Mouse (Mus musculus): ENCODE results near the gene Padi3.

Padi3 gene

GRCm38 (mm10) chr4:140815996-140816917 lies 5.8 kb upstream of the Padi3 start:
- no peak for DNase-seq (ENCODE audit: inconsistent ontology term)

- DNase-seq (ENCODE audit: inconsistent ontology term): no peak
Observed at GRCm38 (mm10) chr4:140815496-140815895, 5.0 kb upstream of the Padi3 start.

GRCm38 (mm10) chr4:140814241-140815225 lies 4.1 kb upstream of the Padi3 start:
- peak; percentile 30 for DNase-seq (ENCODE audit: inconsistent ontology term)

GRCm38 (mm10) chr4:140813358-140814185 lies 3.1 kb upstream of the Padi3 start:
- DNase-seq (ENCODE audit: inconsistent ontology term): no peak

GRCm38 (mm10) chr4:140812609-140813008 lies 2.2 kb upstream of the Padi3 start:
- DNase-seq (ENCODE audit: inconsistent ontology term): no peak

- DNase-seq (ENCODE audit: inconsistent ontology term): no peak
Observed at GRCm38 (mm10) chr4:140812191-140812590, 1.7 kb upstream of the Padi3 start.

GRCm38 (mm10) chr4:140809118-140809517 lies 1.3 kb downstream of the Padi3 start:
- DNase-seq (ENCODE audit: inconsistent ontology term): peak; percentile 40

- no peak for DNase-seq (ENCODE audit: inconsistent ontology term)
Observed at GRCm38 (mm10) chr4:140804601-140805000, 5.8 kb downstream of the Padi3 start.

GRCm38 (mm10) chr4:140801364-140801763 lies 9.1 kb downstream of the Padi3 start:
- no peak for DNase-seq (ENCODE audit: inconsistent ontology term)

- no peak for DNase-seq (ENCODE audit: inconsistent ontology term)
Observed at GRCm38 (mm10) chr4:140796786-140797185, 13.7 kb downstream of the Padi3 start.

GRCm38 (mm10) chr4:140794678-140795077 lies 15.8 kb downstream of the Padi3 start:
- DNase-seq (ENCODE audit: inconsistent ontology term): no peak

GRCm38 (mm10) chr4:140793795-140794194 lies 16.7 kb downstream of the Padi3 start:
- DNase-seq (ENCODE audit: inconsistent ontology term): no peak

GRCm38 (mm10) chr4:140792584-140792983 lies 17.9 kb downstream of the Padi3 start:
- DNase-seq (ENCODE audit: inconsistent ontology term): no peak

- no peak for DNase-seq (ENCODE audit: inconsistent ontology term)
Observed at GRCm38 (mm10) chr4:140791071-140791470, 19.4 kb downstream of the Padi3 start.

GRCm38 (mm10) chr4:140789983-140790382 lies 20.5 kb downstream of the Padi3 start:
- DNase-seq (ENCODE audit: inconsistent ontology term): no peak

- peak; percentile 39 for DNase-seq (ENCODE audit: inconsistent ontology term)
Observed at GRCm38 (mm10) chr4:140788983-140789382, 21.5 kb downstream of the Padi3 start.

GRCm38 (mm10) chr4:140788264-140788663 lies 22.2 kb downstream of the Padi3 start:
- no peak for DNase-seq (ENCODE audit: inconsistent ontology term)

GRCm38 (mm10) chr4:140787414-140787813 lies 23.0 kb downstream of the Padi3 start:
- peak; percentile 5 for DNase-seq (ENCODE audit: inconsistent ontology term)

- no peak for DNase-seq (ENCODE audit: inconsistent ontology term)
Observed at GRCm38 (mm10) chr4:140785217-140785616, 25.2 kb downstream of the Padi3 start.

- no peak for DNase-seq (ENCODE audit: inconsistent ontology term)
Observed at GRCm38 (mm10) chr4:140784292-140784945, 26.0 kb downstream of the Padi3 start.

- DNase-seq (ENCODE audit: inconsistent ontology term): no peak
Observed at GRCm38 (mm10) chr4:140782821-140783220, 27.6 kb downstream of the Padi3 start.

Data from Muller cell, postnatal 12 days (primary cell).